Mouse (Mus musculus) limb, embryonic 14.5 days (tissue): ENCODE data around the gene Myo1c. TPM values are rescaled to one million over a fixed set of nuclear protein-coding genes. Genes with fewer than 3 reads are reported as not detected.

Experiments
- ATAC-seq: fragments of 200-750 bp; cut with Nextera tagmentation; 2 replicates; pipeline ENCODE4 v1.8.0; 2017; ENCODE audit warnings: low read depth, moderate number of reproducible peaks, moderate TSS enrichment; ENCODE audit not compliant: low FRiP score
- DNase-seq: peaks from one replicate; pipeline ENCODE4 v3.0.0-alpha.2; 2015; ENCODE audit warnings: low spot score
- H3K27ac ChIP-seq: fragments of 300-500 bp; sonication (generic); replicated peaks from 2 replicates; pipeline ENCODE4 v1.5.1; 2014; ENCODE audit warnings: low read depth, mild to moderate bottlenecking, low read length, moderate library complexity, mixed read lengths
- H3K27me3 ChIP-seq: fragments of 300-500 bp; sonication (generic); 2 replicates; pipeline ENCODE4 v1.6.1; 2014; ENCODE audit warnings: low read length, mixed read lengths; ENCODE audit not compliant: control insufficient read depth, insufficient read depth
- H3K36me3 ChIP-seq: fragments of 300-500 bp; sonication (generic); 2 replicates; pipeline ENCODE4 v1.6.1; 2014; ENCODE audit warnings: mild to moderate bottlenecking, low read length, moderate library complexity, mixed read lengths; ENCODE audit not compliant: control insufficient read depth, insufficient read depth
- H3K4me1 ChIP-seq: fragments of 300-500 bp; sonication (generic); 2 replicates; pipeline ENCODE4 v1.6.1; 2014; ENCODE audit warnings: antibody characterized with exemption, low read length, mixed read lengths; ENCODE audit not compliant: control insufficient read depth, insufficient read depth
- H3K4me2 ChIP-seq: fragments of 300-500 bp; sonication (generic); replicated peaks from 2 replicates; pipeline ENCODE4 v1.6.1; 2014; ENCODE audit warnings: low read depth, mild to moderate bottlenecking, low read length, moderate library complexity; ENCODE audit not compliant: severe bottlenecking
- H3K4me3 ChIP-seq: fragments of 300-500 bp; sonication (generic); replicated peaks from 2 replicates; pipeline ENCODE4 v1.5.1; 2014; ENCODE audit warnings: low read length
- H3K9ac ChIP-seq: fragments of 300-500 bp; sonication (generic); 2 replicates; pipeline ENCODE4 v1.6.1; 2014; ENCODE audit warnings: mild to moderate bottlenecking, low read depth, low read length, moderate library complexity; ENCODE audit not compliant: severe bottlenecking
- H3K9me3 ChIP-seq: fragments of 300-500 bp; sonication (generic); 2 replicates; pipeline ENCODE4 v1.6.1; 2016; ENCODE audit warnings: low read length; ENCODE audit not compliant: control insufficient read depth
- POLR2A ChIP-seq: fragments of 200-500 bp; IDR thresholded peaks from 2 replicates; pipeline ENCODE4 v1.8.0; 2012; ENCODE audit warnings: inconsistent platforms, mild to moderate bottlenecking, moderate library complexity, borderline replicate concordance; ENCODE audit not compliant: insufficient read depth, insufficient read length; ENCODE audit errors: extremely low read depth
- WGBS: fragments of 180-500 bp; shearing (Covaris S2); extraction: QIAGEN DNeasy Blood & Tissue Kit; methylation state at CpG from one replicate; pipeline ENCODE4 v1.1.7; 2014; 5-methylcytosine and 5-hydroxymethylcytosine counted together
- polyA plus RNA-seq, 2 experiments: library from polyadenylated mRNA; depleted of rRNA in 1 of 2; stranded (reverse) in 1 of 2; unstranded in 1 of 2; fragments of >200 nt; fragmentation: Nextera tagmentation in 1 of 2; extraction: Ambion mirVana in 1 of 2; gene quantifications; 2 replicates each; pipeline versions ENCODE4 v1.2.1 to v1.2.3; 2012 to 2014

Gene Myo1c
- polyA plus RNA-seq, 2 experiments: 44.3 to 54.2 TPM

DNA sequence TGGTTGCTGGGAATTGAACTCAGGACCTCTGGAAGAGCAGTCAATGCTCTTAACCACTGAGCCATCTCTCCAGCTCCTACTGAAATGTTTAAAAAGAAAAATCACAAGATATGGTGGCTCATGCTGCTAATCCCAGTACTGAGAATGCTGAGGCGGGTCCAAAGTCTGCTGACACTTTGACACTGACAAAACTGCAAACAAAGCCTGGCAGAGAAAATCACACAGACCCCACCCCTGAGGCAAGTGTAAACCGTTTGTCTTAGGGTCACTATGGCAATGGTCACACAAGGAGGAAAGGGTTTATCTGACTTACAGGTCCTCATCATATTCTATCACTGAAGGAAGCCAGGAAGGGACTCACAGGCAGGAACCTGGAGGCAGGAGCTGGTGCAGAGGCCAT is 34.7 kb upstream of the Myo1c start:
- no peak for TF ChIP-seq POLR2A
- Histone ChIP-seq H3K4me2 (no peak overlapping the region), H3K4me3 (no peak overlapping the region), H3K9me3 (no peaks in the 10 kb centered on the region), H3K9ac (no peak overlapping the region), H3K27me3 (no peaks in the 10 kb centered on the region), H3K27ac (no peak overlapping the region), H3K4me1 (no peaks in the 10 kb centered on the region), H3K36me3 (peaks cover 67% of the 10 kb centered on the region)
- no peak for ATAC-seq
- DNase-seq: no peak
- 86% methylated on average over 2 of the region's 2 CpGs for WGBS

DNA sequence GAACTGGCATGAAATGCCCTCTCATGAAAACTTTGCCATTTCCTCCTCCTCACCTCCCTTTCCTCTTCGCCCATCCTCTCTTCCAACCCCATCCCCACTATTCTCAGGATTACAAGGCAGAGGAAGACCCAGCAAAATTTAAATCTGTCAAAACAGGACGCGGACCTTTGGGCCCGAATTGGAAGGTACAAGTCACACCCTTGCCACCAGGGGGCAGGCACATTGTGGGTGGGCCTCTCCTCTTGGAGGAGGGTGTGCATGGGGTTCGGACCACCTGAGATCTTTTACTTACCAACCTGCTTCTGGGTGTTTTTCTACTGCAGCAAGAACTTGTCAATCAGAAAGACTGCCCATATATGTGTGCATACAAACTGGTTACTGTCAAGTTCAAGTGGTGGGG is 31.2 kb upstream of the Myo1c start:
- ATAC-seq (no peak), DNase-seq (no peak)
- no peak for TF ChIP-seq POLR2A
- Histone ChIP-seq H3K27me3 (no peaks in the 10 kb centered on the region), H3K4me3 (no peak overlapping the region), H3K9ac (no peak overlapping the region), H3K27ac (no peak overlapping the region), H3K9me3 (no peaks in the 10 kb centered on the region), H3K36me3 (peaks cover 64% of the 10 kb centered on the region), H3K4me2 (no peak overlapping the region), H3K4me1 (no peaks in the 10 kb centered on the region)
- WGBS: 84% methylated on average over 5 of the region's 5 CpGs

DNA sequence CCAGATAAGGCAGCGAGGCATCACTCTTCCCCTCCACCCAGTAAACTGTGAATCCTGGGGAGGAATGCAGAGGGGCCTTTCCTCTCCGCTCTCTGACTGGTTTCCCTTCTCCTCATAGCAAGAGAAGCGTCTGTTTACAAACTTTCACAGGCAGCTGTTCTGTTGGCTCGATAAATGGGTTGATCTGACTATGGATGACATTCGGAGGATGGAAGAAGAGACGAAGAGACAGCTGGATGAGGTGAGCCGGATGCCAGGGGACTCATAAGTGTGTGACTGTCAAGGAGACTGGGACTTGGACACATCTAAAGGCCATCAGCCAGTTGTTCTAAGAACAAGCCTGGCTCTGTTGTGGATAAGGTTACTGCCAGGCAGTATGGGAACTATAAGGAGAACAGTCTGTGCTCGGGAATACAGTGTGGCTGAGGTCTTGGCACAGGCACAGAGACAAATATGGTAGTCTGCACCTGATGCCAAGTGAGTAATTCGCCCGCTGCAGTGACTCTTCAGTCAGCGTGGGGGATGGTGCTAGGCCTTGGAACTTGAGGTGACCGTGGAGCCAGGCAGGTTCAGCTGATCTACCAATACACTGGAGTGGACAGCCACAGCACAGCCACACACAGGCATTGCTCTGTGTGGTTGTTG is 30.0 kb upstream of the Myo1c start:
- Histone ChIP-seq H3K9me3 (no peaks in the 10 kb centered on the region), H3K27me3 (no peaks in the 10 kb centered on the region), H3K36me3 (peaks cover 68% of the 10 kb centered on the region), H3K4me2 (no peak overlapping the region), H3K4me3 (no peak overlapping the region), H3K9ac (no peak overlapping the region), H3K4me1 (no peaks in the 10 kb centered on the region), H3K27ac (no peak overlapping the region)
- no peak for TF ChIP-seq POLR2A
- 90% methylated on average over 12 of the region's 12 CpGs for WGBS
- ATAC-seq (no peak), DNase-seq (no peak)

DNA sequence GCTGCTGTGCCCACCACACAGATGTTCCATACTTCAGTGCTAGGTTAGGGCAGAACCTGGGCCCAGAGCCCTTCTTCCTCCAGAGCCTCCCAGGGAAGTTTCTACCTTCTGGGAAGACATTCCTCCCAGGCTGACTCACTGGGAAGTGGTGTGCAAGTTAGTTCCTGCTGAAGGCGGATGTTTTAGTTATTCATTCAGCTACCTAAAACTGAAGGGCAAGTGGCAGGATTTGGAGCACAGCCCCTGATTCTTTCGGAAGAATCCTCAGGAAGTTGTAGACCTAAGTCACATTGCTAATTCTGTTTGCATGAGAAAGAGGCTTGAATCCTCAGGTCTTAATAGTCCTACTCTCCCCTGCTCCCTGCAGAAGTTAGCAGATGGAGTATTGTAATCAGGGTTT is 28.9 kb upstream of the Myo1c start:
- H3K9ac ChIP-seq: no peak overlapping the region
- no peaks in the 10 kb centered on the region for H3K27me3 ChIP-seq
- H3K4me3 ChIP-seq: no peak overlapping the region
- no peak overlapping the region for H3K27ac ChIP-seq
- ATAC-seq: no peak
- no peaks in the 10 kb centered on the region for H3K9me3 ChIP-seq
- WGBS: 87% methylated on average over 2 of the region's 2 CpGs
- DNase-seq: no peak
- no peak overlapping the region for H3K4me2 ChIP-seq
- no peak for TF ChIP-seq POLR2A
- peaks cover 76% of the 10 kb centered on the region for H3K36me3 ChIP-seq
- H3K4me1 ChIP-seq: no peaks in the 10 kb centered on the region

DNA sequence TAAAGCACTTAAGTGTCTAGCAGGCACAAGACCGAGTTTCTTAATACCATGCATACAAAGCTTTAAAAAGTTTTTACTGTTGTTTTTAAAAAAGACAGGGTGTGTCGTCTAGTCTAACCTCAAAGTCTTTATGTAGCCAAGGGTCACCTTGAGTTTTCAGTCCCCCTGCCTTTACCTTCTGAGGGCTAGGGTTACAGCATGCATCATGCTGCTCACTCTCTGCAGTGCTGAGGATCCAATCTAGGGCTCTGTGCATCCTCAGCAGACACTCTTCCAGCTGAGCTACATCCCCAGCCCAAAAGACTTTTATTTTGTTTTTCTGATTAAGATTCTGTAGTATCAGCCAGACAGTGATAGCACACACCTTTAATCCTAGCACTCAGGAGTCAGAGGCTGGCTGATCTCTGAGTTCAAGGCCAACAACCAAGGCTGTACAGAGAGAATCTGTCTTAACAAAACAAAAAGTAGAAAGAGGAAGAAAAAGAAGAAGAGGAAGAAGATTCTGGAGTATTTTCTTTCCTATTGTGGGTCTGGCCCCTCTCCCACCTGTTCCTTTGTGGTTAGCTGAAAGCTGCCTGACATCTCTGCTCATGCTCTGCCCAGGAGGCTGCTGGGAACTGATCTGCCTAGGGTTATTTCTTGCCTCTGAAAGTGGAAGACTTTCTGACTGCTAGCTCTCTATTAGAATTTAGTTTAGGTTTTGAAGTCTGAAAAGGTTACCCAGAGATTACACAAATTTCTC is 27.5 kb upstream of the Myo1c start:
- Histone ChIP-seq H3K27ac (no peak overlapping the region), H3K9me3 (no peaks in the 10 kb centered on the region), H3K4me3 (no peak overlapping the region), H3K36me3 (peaks cover 83% of the 10 kb centered on the region), H3K27me3 (no peaks in the 10 kb centered on the region), H3K4me1 (no peaks in the 10 kb centered on the region), H3K9ac (no peak overlapping the region), H3K4me2 (no peak overlapping the region)
- ATAC-seq: no peak
- no peak for TF ChIP-seq POLR2A
- WGBS: 94% methylated on average over 2 of the region's 2 CpGs
- DNase-seq: no peak

DNA sequence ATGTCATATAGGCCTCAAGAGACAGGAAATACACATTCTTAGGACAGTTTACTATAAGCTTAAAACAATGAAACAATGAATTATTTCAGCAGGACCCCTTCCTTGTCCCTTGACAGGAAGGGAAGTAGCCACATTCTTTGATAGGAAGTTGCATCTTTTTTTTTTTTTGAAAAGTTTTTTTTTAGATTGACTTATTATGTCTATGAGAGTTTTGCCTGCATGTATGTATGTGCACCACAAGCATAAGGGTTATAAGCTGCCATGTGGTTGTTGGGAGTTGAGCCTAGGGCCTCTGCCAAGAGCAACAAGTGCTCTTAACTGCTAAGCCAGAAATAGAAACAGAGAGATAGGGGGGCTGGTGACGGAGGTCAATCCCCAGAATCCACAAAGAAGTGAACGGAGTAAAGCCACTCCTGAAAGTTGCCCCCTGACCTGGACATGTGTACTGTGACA is 26.2 kb upstream of the Myo1c start:
- Histone ChIP-seq H3K27ac (no peak overlapping the region), H3K36me3 (peaks cover 81% of the 10 kb centered on the region), H3K4me2 (no peak overlapping the region), H3K4me3 (no peak overlapping the region), H3K27me3 (no peaks in the 10 kb centered on the region), H3K9ac (no peak overlapping the region), H3K9me3 (no peaks in the 10 kb centered on the region), H3K4me1 (no peaks in the 10 kb centered on the region)
- no peak for TF ChIP-seq POLR2A
- DNase-seq: no peak
- WGBS: 70% methylated on average over 2 of the region's 2 CpGs
- no peak for ATAC-seq
